Mouse (Mus musculus) cortical plate, adult 2 months (tissue): ENCODE results near the gene Cnppd1.

Experiments
- CTCF ChIP-seq: fragments of 200-500 bp; IDR thresholded peaks from 2 replicates; pipeline ENCODE4 v1.5.1; 2011; ENCODE audit warnings: mild to moderate bottlenecking, control low read depth, low read length; ENCODE audit not compliant: insufficient read depth; ENCODE audit errors: extremely low read depth
- POLR2A ChIP-seq: fragments of 200-500 bp; IDR thresholded peaks from 2 replicates; pipeline ENCODE4 v1.6.1; 2011; ENCODE audit warnings: mild to moderate bottlenecking, low read length, control low read depth; ENCODE audit not compliant: insufficient read depth; ENCODE audit errors: extremely low read depth

DNA sequence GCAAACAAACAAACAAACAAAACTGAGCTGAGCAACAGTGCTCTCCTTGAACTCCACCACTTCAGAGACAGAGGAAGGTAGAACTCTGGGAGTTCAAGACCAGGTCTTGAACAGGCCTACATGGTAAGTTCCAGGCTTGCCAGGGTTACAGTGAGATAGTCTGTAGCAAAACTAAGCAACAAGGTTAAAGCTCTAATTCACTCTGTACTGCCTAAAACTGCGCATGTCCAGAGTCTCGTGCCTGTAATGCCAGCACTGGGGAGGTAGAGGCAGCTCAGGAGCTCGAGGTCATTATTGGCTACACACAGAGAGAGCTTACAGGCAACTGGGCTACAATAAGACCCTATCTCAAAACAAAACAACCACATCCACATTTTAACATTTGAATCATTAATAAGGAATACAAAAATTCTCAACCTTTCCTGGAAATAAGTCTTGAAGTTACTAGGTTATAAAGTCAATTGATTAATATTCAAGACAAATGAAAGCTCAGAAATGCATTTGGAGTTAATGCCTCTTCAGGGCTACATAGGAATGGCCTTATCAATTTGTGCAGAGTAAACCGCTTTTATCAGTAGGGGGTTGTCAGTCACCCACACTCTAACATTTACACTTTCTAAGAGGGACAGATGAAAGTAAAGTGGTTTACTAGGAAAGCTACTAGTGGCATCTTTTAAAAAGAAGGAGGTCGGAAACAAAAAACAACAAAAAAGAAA, 17.2 kb upstream of the Cnppd1 start:
- TF ChIP-seq CTCF, result no peak
- no peak for TF ChIP-seq POLR2A
